Mouse (Mus musculus) G1E (cell line): ENCODE results near the gene Dnah2. TPM values are rescaled to one million over a fixed set of nuclear protein-coding genes. Genes with fewer than 3 reads are reported as not detected.

Experiments used
- ATAC-seq: 2 replicates; pipeline ENCODE4 v1.8.0; 2016; ENCODE audit warnings: mild to moderate bottlenecking; ENCODE audit not compliant: insufficient number of reproducible peaks, poor library complexity, low FRiP score, severe bottlenecking; ENCODE audit errors: extremely low read depth
- DNase-seq: peaks from one replicate; pipeline ENCODE4 v3.0.0; 2012; ENCODE audit warnings: low spot score
- H3K27me3 ChIP-seq: 2 replicates; pipeline ENCODE4 v1.6.1; 2012; ENCODE audit warnings: mild to moderate bottlenecking, low read length, inconsistent platforms; ENCODE audit not compliant: insufficient read depth
- H3K36me3 ChIP-seq: replicated peaks from 2 replicates; pipeline ENCODE3; 2012; ENCODE audit warnings: mild to moderate bottlenecking, inconsistent platforms
- H3K4me1 ChIP-seq: 2 replicates; pipeline ENCODE4 v1.6.1; 2012; ENCODE audit warnings: low read depth, low read length, inconsistent platforms, mixed read lengths; ENCODE audit not compliant: insufficient read depth
- H3K4me3 ChIP-seq: 2 replicates; pipeline ENCODE4 v1.5.1; 2012; ENCODE audit warnings: low read depth, mild to moderate bottlenecking, inconsistent platforms, low read length, moderate library complexity, mixed read lengths
- H3K9me3 ChIP-seq: replicated peaks from 2 replicates; pipeline ENCODE4 v1.6.1; 2012; ENCODE audit warnings: inconsistent platforms
- CTCF ChIP-seq: IDR thresholded peaks from 2 replicates; pipeline ENCODE4 v1.5.1; 2012; ENCODE audit warnings: low read depth, low read length, inconsistent platforms, mixed read lengths
- GATA1 ChIP-seq: IDR thresholded peaks from 2 replicates; pipeline ENCODE4 v1.6.1; 2012; ENCODE audit warnings: borderline replicate concordance, low read length, inconsistent platforms, mixed read lengths
- GATA2 ChIP-seq: IDR thresholded peaks from 2 replicates; pipeline ENCODE4 v1.6.1; 2012; ENCODE audit warnings: low read depth, low read length, inconsistent platforms, borderline replicate concordance
- POLR2AphosphoS5 ChIP-seq: IDR thresholded peaks from 2 replicates; pipeline ENCODE4 v1.6.1; 2012; ENCODE audit warnings: low read depth, low read length, inconsistent platforms; ENCODE audit not compliant: insufficient replicate concordance
- TAL1 ChIP-seq: conservative IDR thresholded peaks from 2 replicates; pipeline ENCODE4 v1.6.1; 2012; ENCODE audit warnings: low read depth, low read length, inconsistent platforms, mixed read lengths
- polyA plus RNA-seq: library from polyadenylated mRNA; stranded (reverse); fragments of >175 nt; gene quantifications from 2 replicates; pipeline ENCODE4 v1.2.3, GENCODE M21; 2012
- total RNA-seq, 2 experiments: library from RNA; stranded (forward) in 1 of 2; stranded (reverse) in 1 of 2; fragments of 200-1000 nt in 1 of 2; fragments of >200 nt in 1 of 2; fragmentation: Nextera tagmentation in 1 of 2; gene quantifications; 2 replicates each; pipeline ENCODE4 v1.2.3; 2014 to 2017

The Dnah2 gene
- total and polyA plus RNA-seq, 3 experiments, result 0.13 to 2.6 (median 1.1) TPM

DNA sequence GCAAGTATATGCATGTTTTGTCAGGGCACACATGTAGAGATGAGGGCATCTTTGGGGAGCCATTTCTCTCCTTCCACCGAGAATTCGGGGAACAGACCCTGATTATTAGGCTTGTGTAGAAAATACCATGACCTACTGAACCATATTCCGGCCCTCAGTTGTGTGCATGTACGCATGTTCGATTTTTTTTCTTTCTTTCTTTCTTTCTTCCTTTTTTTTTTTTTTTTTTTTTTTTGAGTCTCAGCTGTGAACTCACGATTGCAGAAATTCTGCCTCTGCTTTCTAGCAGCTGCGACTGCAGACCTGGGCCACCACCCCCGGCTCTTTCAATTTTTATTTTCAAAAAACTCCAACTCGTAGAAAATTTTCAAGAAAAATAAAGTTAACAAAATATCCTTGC, 23.2 kb downstream of the Dnah2 start:
- Histone ChIP-seq H3K4me1 (peaks cover 29% of the 10 kb centered on the region), H3K4me3 (no peak overlapping the region), H3K27me3 (peaks cover 10% of the 10 kb centered on the region), H3K9me3 (no peaks in the 10 kb centered on the region), H3K36me3 (no peaks in the 10 kb centered on the region)
- no peak for DNase-seq
- TF ChIP-seq GATA2 (no peak), CTCF (no peak), TAL1 (no peak), GATA1 (no peak), POLR2AphosphoS5 (no peak)
- ATAC-seq, result no peak

DNA sequence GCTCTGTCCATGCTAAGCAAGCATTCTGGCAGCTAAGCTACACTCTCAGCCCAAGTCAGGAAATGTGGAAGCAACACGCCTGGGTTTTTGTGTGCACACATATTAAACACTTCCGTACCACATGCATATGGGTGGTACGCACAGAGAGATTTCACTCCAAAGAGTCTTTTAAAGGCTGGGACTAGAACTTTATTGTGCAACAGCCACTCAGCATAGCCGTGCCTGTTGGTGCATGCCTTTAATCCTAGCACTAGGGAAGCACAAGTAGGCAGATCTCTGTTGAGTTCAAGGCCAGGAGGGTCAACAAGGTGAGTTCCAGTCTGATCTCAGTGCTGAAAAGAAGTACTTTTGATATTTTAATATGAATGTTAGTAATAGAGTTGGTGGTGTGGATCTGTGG, 25.3 kb downstream of the Dnah2 start:
- no peak overlapping the region for H3K4me3 ChIP-seq
- no peaks in the 10 kb centered on the region for H3K36me3 ChIP-seq
- ATAC-seq, result no peak
- H3K4me1 ChIP-seq, result peaks cover 35% of the 10 kb centered on the region
- TF ChIP-seq POLR2AphosphoS5 (no peak), CTCF (no peak), GATA2 (no peak), GATA1 (no peak), TAL1 (no peak)
- no peak for DNase-seq
- no peaks in the 10 kb centered on the region for H3K27me3 ChIP-seq
- H3K9me3 ChIP-seq, result no peaks in the 10 kb centered on the region

DNA sequence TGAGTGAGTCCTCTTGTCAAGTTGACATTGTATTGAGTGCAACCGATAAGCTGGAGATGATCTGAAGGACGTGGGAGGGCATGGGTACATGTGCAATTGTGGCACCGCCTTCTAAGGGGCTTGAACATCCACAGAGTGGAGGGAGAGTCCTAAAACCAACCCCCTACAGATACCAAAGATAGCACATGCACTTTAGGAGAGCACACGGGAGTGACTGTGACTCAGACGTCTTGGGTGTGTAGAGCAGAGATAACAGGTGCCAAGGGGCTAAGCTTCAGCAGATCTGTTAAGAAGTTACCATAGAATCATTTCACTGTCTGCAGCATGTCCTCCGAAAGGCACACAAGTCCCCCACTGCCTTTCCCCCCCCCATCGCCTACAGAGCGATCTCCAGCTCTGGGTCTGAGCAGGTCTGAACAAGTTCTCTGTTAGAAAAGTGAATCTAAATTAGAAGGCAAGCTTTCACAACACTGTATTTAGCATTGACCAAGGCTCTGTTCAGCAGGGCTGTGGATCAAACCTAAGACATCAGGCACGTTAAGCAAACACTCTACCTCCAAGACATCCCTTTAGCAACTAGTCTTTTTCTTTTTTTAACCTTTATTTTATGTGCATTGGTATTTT, 27.3 kb downstream of the Dnah2 start:
- TF ChIP-seq GATA1 (no peak), CTCF (no peak), TAL1 (peak; percentile 51), GATA2 (no peak)
- DNase-seq (peak; percentile 46), ATAC-seq (peak; percentile 85)
- Histone ChIP-seq H3K27me3 (peaks cover 10% of the 10 kb centered on the region; the same call in 1 of the 2 replicates), H3K4me1 (peaks cover 45% of the 10 kb centered on the region), H3K36me3 (no peaks in the 10 kb centered on the region), H3K4me3 (peak overlapping the region; percentile 18; the same call in 1 of the 2 replicates), H3K9me3 (no peaks in the 10 kb centered on the region)

DNA sequence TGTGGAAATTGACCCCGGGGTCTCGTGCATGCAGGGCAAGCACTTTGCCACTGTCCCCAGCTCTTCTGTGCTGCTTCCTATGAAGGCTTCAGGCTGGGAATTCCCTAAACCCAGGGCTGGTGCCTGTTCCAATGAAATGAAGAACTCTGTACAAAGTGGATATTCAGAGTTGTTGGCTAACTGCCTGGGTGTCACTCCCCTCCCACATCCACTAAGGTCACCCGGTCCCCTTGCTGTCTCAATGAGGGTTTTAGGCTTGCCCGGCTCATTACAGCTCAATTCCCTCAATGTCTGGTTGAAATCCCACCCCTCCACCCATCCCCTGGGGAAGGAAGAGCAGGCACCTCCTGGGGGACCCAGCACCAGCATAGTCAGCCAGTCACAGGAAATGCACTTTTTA, 28.9 kb downstream of the Dnah2 start:
- TF ChIP-seq POLR2AphosphoS5 (no peak), CTCF (no peak), GATA2 (no peak), TAL1 (no peak), GATA1 (no peak)
- no peaks in the 10 kb centered on the region for H3K9me3 ChIP-seq
- no peak for DNase-seq
- peaks cover 54% of the 10 kb centered on the region for H3K4me1 ChIP-seq
- H3K4me3 ChIP-seq, result no peak overlapping the region
- peaks cover 25% of the 10 kb centered on the region for H3K27me3 ChIP-seq
- ATAC-seq, result no peak
- H3K36me3 ChIP-seq, result no peaks in the 10 kb centered on the region

DNA sequence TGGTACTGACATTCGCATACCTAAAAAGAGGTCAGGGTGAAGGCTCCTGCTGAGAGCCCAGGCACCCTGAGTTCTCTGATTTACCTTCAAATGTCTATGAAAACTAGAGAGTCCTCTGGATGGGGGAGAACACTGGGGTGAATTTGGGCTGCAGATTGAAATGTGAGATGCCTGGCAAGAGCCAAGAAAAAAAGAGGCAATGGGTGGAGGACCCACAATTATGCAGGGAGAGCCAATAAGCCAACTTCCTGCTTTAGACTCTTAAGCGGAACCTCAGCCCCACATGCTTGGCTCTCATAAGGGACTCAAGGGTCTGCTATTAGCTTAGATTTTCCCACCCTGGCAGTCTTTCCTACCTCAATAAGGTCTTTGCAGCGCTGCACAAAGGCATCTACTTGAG, 32.2 kb downstream of the Dnah2 start:
- TF ChIP-seq GATA1 (no peak), POLR2AphosphoS5 (no peak), CTCF (no peak), TAL1 (no peak), GATA2 (no peak)
- H3K4me3 ChIP-seq, result no peak overlapping the region
- no peaks in the 10 kb centered on the region for H3K36me3 ChIP-seq
- ATAC-seq (no peak), DNase-seq (no peak)
- no peaks in the 10 kb centered on the region for H3K9me3 ChIP-seq
- H3K27me3 ChIP-seq, result peaks cover 28% of the 10 kb centered on the region
- peaks cover 69% of the 10 kb centered on the region for H3K4me1 ChIP-seq

DNA sequence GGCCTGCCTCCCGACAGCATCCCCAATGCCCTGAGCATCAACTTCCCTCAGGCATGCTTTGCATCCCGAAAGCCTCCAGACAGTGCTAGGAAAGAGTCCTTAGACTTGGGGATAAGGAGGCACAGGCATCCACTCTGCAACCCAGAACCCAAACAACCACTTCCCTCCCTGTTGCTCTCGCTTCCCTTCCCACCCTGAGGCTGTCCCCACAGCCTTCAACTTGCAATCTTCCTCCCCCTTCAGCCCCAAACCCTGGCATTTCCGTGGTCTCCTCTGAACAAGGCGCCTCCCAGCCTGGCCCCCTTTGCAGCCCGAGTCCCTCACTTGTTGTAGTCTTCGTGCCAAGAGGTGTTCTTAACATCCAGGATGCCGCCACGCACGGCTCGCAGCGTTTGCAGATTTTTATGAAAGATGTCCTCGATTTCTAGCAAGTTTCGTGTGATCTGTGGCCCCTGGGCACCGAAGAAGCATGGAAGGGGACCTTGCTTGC, 32.7 kb downstream of the Dnah2 start:
- H3K4me3 ChIP-seq, result no peak overlapping the region
- H3K4me1 ChIP-seq, result peaks cover 68% of the 10 kb centered on the region
- DNase-seq (no peak), ATAC-seq (no peak)
- H3K9me3 ChIP-seq, result no peaks in the 10 kb centered on the region
- TF ChIP-seq GATA2 (no peak), POLR2AphosphoS5 (no peak), GATA1 (no peak), CTCF (no peak), TAL1 (no peak)
- H3K36me3 ChIP-seq, result no peaks in the 10 kb centered on the region
- H3K27me3 ChIP-seq, result peaks cover 28% of the 10 kb centered on the region
